9 mouse cellular contexts compared by ENCODE assay signal in the genomic region with DNA sequence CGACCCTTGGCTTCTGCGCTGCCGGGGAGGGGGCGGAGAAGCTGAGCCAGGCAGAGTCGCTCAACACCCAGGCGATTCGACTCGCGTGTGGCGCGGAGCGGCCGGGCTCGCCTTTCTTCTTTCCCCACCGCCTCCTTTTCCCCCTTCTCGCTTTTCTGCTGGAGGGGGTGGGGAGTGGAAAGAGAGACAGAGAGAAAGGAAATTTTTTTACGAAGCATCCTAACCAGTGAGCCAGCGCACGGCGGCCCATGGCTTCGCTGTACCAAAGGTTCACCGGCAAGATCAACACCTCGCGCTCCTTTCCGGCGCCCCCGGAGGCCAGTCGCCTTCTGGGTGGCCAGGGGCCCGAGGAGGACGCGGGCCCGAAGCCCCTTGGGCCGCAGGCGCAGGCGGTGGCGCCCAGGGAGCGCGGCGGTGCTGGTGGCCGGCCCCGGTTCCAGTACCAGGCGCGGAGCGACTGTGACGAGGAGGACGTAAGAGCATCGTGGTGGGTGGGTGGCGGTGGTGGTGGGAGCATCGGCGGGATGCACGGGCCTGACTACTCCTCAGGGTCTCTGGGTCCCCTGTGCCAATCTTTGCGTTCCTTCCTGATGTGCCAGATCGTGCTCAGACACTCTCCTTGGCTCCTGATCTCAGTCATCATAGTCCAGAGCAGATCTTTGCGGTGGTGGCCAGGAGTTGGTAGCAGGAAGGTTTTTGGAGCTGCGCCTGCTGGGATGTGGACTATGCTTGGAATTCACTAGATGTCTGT.
A peak's percentile ranks its signal among the peaks of the same experiment; 100 is the strongest.
DNase-seq lines count a peak whose midpoint lies in the region; ATAC-seq and TF ChIP-seq lines count a peak whose summit lies in the region.
"Had no signal": no experiment of that assay in that cellular context is flagged by ENCODE, and none has a peak within 500 bp of the region (broad histone marks: within the 10 kb centered on the region; RNA-seq: fewer than 3 reads in every experiment).

No protein-coding gene starts in this region.

- H3K9me3 ChIP-seq in ES-Bruce4 (replicated peaks; ENCODE audit: control insufficient read depth, insufficient read depth, low read length, poor library complexity, severe bottlenecking): no peaks in the 10 kb centered on the region
- no peaks in the 10 kb centered on the region for H3K9me3 ChIP-seq in neural tube, embryonic 13.5 days
- H3K9me3 ChIP-seq: megakaryocyte, embryonic 14.5 days had no signal

- peak; percentile 72 for ATAC-seq in neural tube, embryonic 13.5 days (ENCODE audit: low read depth)

- H3K9ac ChIP-seq in ES-Bruce4 (ENCODE audit: low read depth, poor library complexity, severe bottlenecking): peak overlapping the region; percentile 22; the same call in 1 of the 2 replicates
- peak overlapping the region; percentile 89 for H3K9ac ChIP-seq in neural tube, embryonic 13.5 days

- peaks cover 3% of the 10 kb centered on the region; the same call in 1 of the 2 replicates for H3K27me3 ChIP-seq in ES-Bruce4 (ENCODE audit: control insufficient read depth, insufficient read depth, low read length, poor library complexity, severe bottlenecking)
- H3K27me3 ChIP-seq in neural tube, embryonic 13.5 days: peaks cover 19% of the 10 kb centered on the region

- H3K4me2 ChIP-seq in neural tube, embryonic 13.5 days: peak overlapping the region; percentile 94

- 2% methylated on average over 55 of the region's 55 CpGs for WGBS in neural tube, embryonic 13.5 days

- H3K27ac ChIP-seq in ES-Bruce4 (ENCODE audit: insufficient read depth, low read length): no peak overlapping the region
- H3K27ac ChIP-seq in embryonic fibroblast, embryonic 13.5 days (ENCODE audit: insufficient read depth, low read length): no peak overlapping the region
- H3K27ac ChIP-seq in neural tube, embryonic 13.5 days (replicated peaks): no peak overlapping the region

- TF ChIP-seq EP300 in ES-Bruce4 (IDR thresholded peaks at IDR 0.05; ENCODE audit: insufficient read depth, low read depth, low read length): no peak

- no peak for TF ChIP-seq CTCF in ES-Bruce4 (IDR thresholded peaks at IDR 0.05; ENCODE audit: low read depth, low read length)
- TF ChIP-seq CTCF in embryonic fibroblast, embryonic 13.5 days (IDR thresholded peaks at IDR 0.05; ENCODE audit: borderline replicate concordance, insufficient read depth, low read length): no peak

- H3K4me3 ChIP-seq in ES-Bruce4 (ENCODE audit: low read depth, low read length): peak overlapping the region; percentile 18
- H3K4me3 ChIP-seq in embryonic fibroblast, embryonic 13.5 days (ENCODE audit: insufficient read depth, low read length): peak overlapping the region; percentile 24
- peak overlapping the region; percentile 59 for H3K4me3 ChIP-seq in neural tube, embryonic 13.5 days
- H3K4me3 ChIP-seq: megakaryocyte, embryonic 14.5 days had no signal

- DNase-seq in Muller cell, postnatal 12 days (ENCODE audit: inconsistent ontology term): peak; percentile 12
- peak; percentile 48 to 57 for DNase-seq in layer of hippocampus, postnatal 10 days (ENCODE audit: low spot score in 2 of 2)
- no peak for DNase-seq in ovary, postnatal 14 days (ENCODE audit: low spot score)
- no peak for DNase-seq in adrenal gland, adult 18-20 months (ENCODE audit: low spot score in 2 of 2)
- no peak for DNase-seq in B cell, adult 2 months

- H3K4me1 ChIP-seq in ES-Bruce4 (ENCODE audit: control insufficient read depth, insufficient read depth, low read length): no peaks in the 10 kb centered on the region
- no peaks in the 10 kb centered on the region for H3K4me1 ChIP-seq in embryonic fibroblast, embryonic 13.5 days (ENCODE audit: control insufficient read depth, insufficient read depth, low read length)
- peaks cover 18% of the 10 kb centered on the region for H3K4me1 ChIP-seq in neural tube, embryonic 13.5 days (replicated peaks)
- H3K4me1 ChIP-seq: megakaryocyte, embryonic 14.5 days had no signal

- no peak for TF ChIP-seq POLR2A in ES-Bruce4 (IDR thresholded peaks at IDR 0.05; ENCODE audit: insufficient read depth, low read length)
- no peak for TF ChIP-seq POLR2A in embryonic fibroblast, embryonic 13.5 days (IDR thresholded peaks at IDR 0.05; ENCODE audit: low read depth, low read length)

- H3K36me3 ChIP-seq in ES-Bruce4 (ENCODE audit: control insufficient read depth, insufficient read depth, low read length, poor library complexity, severe bottlenecking): no peaks in the 10 kb centered on the region
- H3K36me3 ChIP-seq in neural tube, embryonic 13.5 days: no peaks in the 10 kb centered on the region

Comparison
In these comparisons a context has a peak if more than half of its experiments do, and no peak if none do; other contexts are left out.
1. DNase-seq: peak in Muller cell, postnatal 12 days (single experiment) and layer of hippocampus, postnatal 10 days (2 of 2); none in ovary, postnatal 14 days (single experiment), adrenal gland, adult 18-20 months (0 of 2) and B cell, adult 2 months (0 of 2).
2. Peak in every context shown above with its lines, with median percentiles within 50 percentile points of each other: H3K4me3 ChIP-seq.